Mouse (Mus musculus): ENCODE results near the gene Cfap65. TPM values are rescaled to one million over a fixed set of nuclear protein-coding genes. Genes with fewer than 3 reads are reported as not detected.
A peak's percentile ranks its signal among the peaks of the same experiment; 100 is the strongest.

The Cfap65 gene
- not detected in 2 replicates for total RNA-seq (2012; rRNA removed)
- 0.04 TPM in 1 of 2 replicates, not detected in the other for total RNA-seq (2014; rRNA removed)
- polyA plus RNA-seq (2012; ENCODE audit: insufficient read length, low read depth): not detected in 2 replicates

DNA sequence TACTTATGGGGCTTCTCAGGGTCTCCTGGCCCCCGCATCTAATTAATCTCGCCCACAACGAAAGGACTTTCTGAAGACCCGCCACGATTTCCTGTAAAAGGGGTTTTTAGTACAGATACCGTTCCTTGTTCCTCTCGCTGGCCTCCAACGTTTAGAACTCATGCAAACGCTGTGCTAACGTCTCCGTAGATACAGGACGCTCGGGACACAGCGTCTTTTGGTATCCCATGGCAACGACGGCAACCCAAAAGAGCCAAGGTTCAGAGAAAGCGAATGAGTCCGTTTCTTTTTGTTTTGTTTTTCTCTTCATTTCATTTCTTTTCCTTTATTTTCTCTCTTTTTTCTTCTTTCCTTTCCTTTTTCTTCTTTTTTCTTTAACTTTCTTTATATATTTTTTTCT is at the start of gene Cfap65:
TSS of gene Cfap65 (minus strand) at position 198 of the 400 bp plus-strand sequence.
- Histone ChIP-seq H3K9ac (ENCODE audit: insufficient read depth, low read depth) (no peak within 1 kb of the TSS; the same call in 1 of the 2 replicates), H3K4me1 (ENCODE audit: control insufficient read depth in 1 of 2, insufficient read depth in 2 of 2) (peaks cover 0 to 8% of the 10 kb centered on the region in 2 experiments; a peak in 2 of 4 replicates), H3K36me3 (replicated peaks in 1 of 2; ENCODE audit: control insufficient read depth in 1 of 2, insufficient read depth in 1 of 2, low read length in 1 of 2) (no peaks in the 10 kb centered on the region), H3K27ac (ENCODE audit: insufficient read depth, low read depth) (no peak within 1 kb of the TSS), H3K9me3 (replicated peaks; ENCODE audit: low read length) (no peaks in the 10 kb centered on the region), H3K79me2 (replicated peaks; ENCODE audit: control insufficient read depth, extremely low read depth, insufficient read depth, poor library complexity, severe bottlenecking) (no peaks in the 10 kb centered on the region), H3K4me2 (ENCODE audit: insufficient read depth, low read depth, poor library complexity, severe bottlenecking) (peak within 1 kb of the TSS; percentile 47; the same call in 1 of the 2 replicates), H3K27me3 (replicated peaks) (peaks cover 83% of the 10 kb centered on the region), H3K4me3 (replicated peaks in 1 of 3; ENCODE audit: low read depth in 2 of 3, low read length in 2 of 3, poor library complexity in 1 of 3) (no peak within 1 kb of the TSS)
- TF ChIP-seq BHLHE40 (IDR thresholded peaks at IDR 0.05; ENCODE audit: low read depth, low read length): no peak
- TF ChIP-seq USF1 (IDR thresholded peaks at IDR 0.05; ENCODE audit: low read depth, low read length): no peak
- peak; percentile 59; the same call in 1 of the 2 replicates for TF ChIP-seq HCFC1 (IDR thresholded peaks at IDR 0.05; ENCODE audit: low read depth, low read length)
- TF ChIP-seq MYC (IDR thresholded peaks at IDR 0.05; ENCODE audit: low read depth, low read length): no peak
- peak; percentile 91 for TF ChIP-seq SIN3A (IDR thresholded peaks at IDR 0.05; ENCODE audit: low read length)
- no peak for TF ChIP-seq ZNF384 (IDR thresholded peaks at IDR 0.05; ENCODE audit: low read depth, low read length)
- TF ChIP-seq CHD1 (IDR thresholded peaks at IDR 0.05; ENCODE audit: low read depth, low read length): no peak
- no peak for TF ChIP-seq ZKSCAN1 (IDR thresholded peaks at IDR 0.05; ENCODE audit: borderline replicate concordance, low read depth, low read length)
- TF ChIP-seq ELF1 (IDR thresholded peaks at IDR 0.05; ENCODE audit: low read depth, low read length): no peak
- no peak for TF ChIP-seq E2F4 (IDR thresholded peaks at IDR 0.05; ENCODE audit: insufficient replicate concordance, low read depth, low read length)
- TF ChIP-seq TBP (conservative IDR thresholded peaks at IDR 0.05; ENCODE audit: low read depth, low read length): no peak
- TF ChIP-seq POLR2AphosphoS2 (IDR thresholded peaks at IDR 0.05; ENCODE audit: low read depth, low read length): no peak
- peak; percentile 94 for TF ChIP-seq MXI1 (IDR thresholded peaks at IDR 0.05; ENCODE audit: low read depth, low read length)
- dilution Hi-C loops (cut with MboI; ENCODE audit: extremely low pct_ligation_motif_present, extremely low pct_unique_long_range_greater_than_20kb, low sequenced_read_pairs): no loop called here
- DNase-seq (ENCODE audit: extremely low read depth): no peak
- in situ Hi-C loops (cut with MboI; ENCODE audit: low pct_ligation_motif_present, low pct_unique_long_range_greater_than_20kb, low sequenced_read_pairs): loop anchor here (25.0 kb wide), 2 partner anchors 327 to 527 kb away; partner anchors contain the start of genes Asic4 and Ptprn

DNA sequence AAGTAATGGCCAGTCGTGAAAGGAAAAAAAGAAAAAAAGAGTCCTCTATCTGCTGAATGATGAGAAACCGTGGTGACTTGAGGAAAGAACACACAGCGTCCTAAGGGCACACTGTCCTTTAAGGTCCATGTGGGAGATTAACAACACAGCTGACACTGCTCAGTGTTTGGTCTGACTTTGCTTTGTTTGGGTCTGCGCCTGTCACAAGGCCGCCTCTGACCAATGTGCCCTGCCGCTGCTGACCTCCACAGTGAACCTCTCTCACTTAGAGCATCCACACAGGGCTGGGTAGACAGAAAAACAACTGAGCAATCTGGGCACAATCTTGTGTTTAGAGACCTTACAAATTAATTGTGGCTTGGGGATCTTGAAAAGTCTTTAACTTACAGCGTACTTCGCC is 41.6 kb upstream of the Cfap65 start:
- in situ Hi-C loops (cut with MboI; ENCODE audit: low pct_ligation_motif_present, low pct_unique_long_range_greater_than_20kb, low sequenced_read_pairs): no loop called here
- no peak overlapping the region for H3K4me3 ChIP-seq (replicated peaks in 1 of 3; ENCODE audit: low read depth in 2 of 3, low read length in 2 of 3, poor library complexity in 1 of 3)
- DNase-seq (ENCODE audit: extremely low read depth): no peak
- H3K4me2 ChIP-seq (ENCODE audit: insufficient read depth, low read depth, poor library complexity, severe bottlenecking): no peak overlapping the region
- H3K27ac ChIP-seq (ENCODE audit: insufficient read depth, low read depth): no peak overlapping the region
- dilution Hi-C loops (cut with MboI; ENCODE audit: extremely low pct_ligation_motif_present, extremely low pct_unique_long_range_greater_than_20kb, low sequenced_read_pairs): no loop called here
- H3K4me1 ChIP-seq (ENCODE audit: control insufficient read depth in 1 of 2, insufficient read depth in 2 of 2): peaks cover 0 to 39% of the 10 kb centered on the region in 2 experiments; a peak in 2 of 4 replicates
- no peaks in the 10 kb centered on the region for H3K9me3 ChIP-seq (replicated peaks; ENCODE audit: low read length)
- no peaks in the 10 kb centered on the region for H3K27me3 ChIP-seq (replicated peaks)
- H3K36me3 ChIP-seq (replicated peaks in 1 of 2; ENCODE audit: control insufficient read depth in 1 of 2, insufficient read depth in 1 of 2, low read length in 1 of 2): no peaks in the 10 kb centered on the region
- no peak for TF ChIP-seq ELF1 (IDR thresholded peaks at IDR 0.05; ENCODE audit: low read depth, low read length)
- TF ChIP-seq MAFK (IDR thresholded peaks at IDR 0.05; ENCODE audit: insufficient replicate concordance, low read length): no peak
- TF ChIP-seq SMC3 (IDR thresholded peaks at IDR 0.05; ENCODE audit: low read depth, low read length): no peak
- TF ChIP-seq BHLHE40 (IDR thresholded peaks at IDR 0.05; ENCODE audit: low read depth, low read length): no peak
- TF ChIP-seq GABPA (IDR thresholded peaks at IDR 0.05; ENCODE audit: insufficient replicate concordance, low read depth, low read length): no peak
- TF ChIP-seq HCFC1 (IDR thresholded peaks at IDR 0.05; ENCODE audit: low read depth, low read length): no peak
- no peak for TF ChIP-seq ZNF384 (IDR thresholded peaks at IDR 0.05; ENCODE audit: low read depth, low read length)
- no peak for TF ChIP-seq UBTF (IDR thresholded peaks at IDR 0.05; ENCODE audit: low read depth, low read length)
- TF ChIP-seq POLR2AphosphoS2 (IDR thresholded peaks at IDR 0.05; ENCODE audit: low read depth, low read length): no peak
- TF ChIP-seq MXI1 (IDR thresholded peaks at IDR 0.05; ENCODE audit: low read depth, low read length): no peak
- no peaks in the 10 kb centered on the region for H3K79me2 ChIP-seq (replicated peaks; ENCODE audit: control insufficient read depth, extremely low read depth, insufficient read depth, poor library complexity, severe bottlenecking)
- H3K9ac ChIP-seq (ENCODE audit: insufficient read depth, low read depth): no peak overlapping the region
